Mouse (Mus musculus) intestine, embryonic 15.5 days (tissue): Measurements from ENCODE around the gene Wfdc15a. TPM values are rescaled to one million over a fixed set of nuclear protein-coding genes. Genes with fewer than 3 reads are reported as not detected.
"Not testable (repeated sequence)": the region's sequence is repeated elsewhere in the genome, so short reads cannot be mapped to it uniquely, and the experiment has no call there.

Experiments used
- ATAC-seq: fragments of 200-750 bp; cut with Nextera tagmentation; 2 replicates; pipeline ENCODE4 v1.8.0; 2017; ENCODE audit warnings: moderate TSS enrichment, moderate library complexity
- H3K27ac ChIP-seq: fragments of 300-500 bp; sonication (generic); 2 replicates; pipeline ENCODE4 v1.5.1; 2015; ENCODE audit warnings: mild to moderate bottlenecking, inconsistent platforms
- H3K27me3 ChIP-seq: fragments of 300-500 bp; sonication (generic); replicated peaks from 2 replicates; pipeline ENCODE4 v1.6.1; 2015; ENCODE audit warnings: inconsistent platforms
- H3K36me3 ChIP-seq: fragments of 300-500 bp; sonication (generic); 2 replicates; pipeline ENCODE4 v1.6.1; 2015; ENCODE audit warnings: inconsistent platforms
- H3K4me1 ChIP-seq: fragments of 300-500 bp; sonication (generic); replicated peaks from 2 replicates; pipeline ENCODE4 v1.6.1; 2015; ENCODE audit warnings: inconsistent platforms
- H3K4me2 ChIP-seq: fragments of 300-500 bp; sonication (generic); replicated peaks from 2 replicates; pipeline ENCODE4 v1.6.1; 2015; ENCODE audit warnings: mild to moderate bottlenecking, inconsistent platforms
- H3K4me3 ChIP-seq: fragments of 300-500 bp; sonication (generic); replicated peaks from 2 replicates; pipeline ENCODE4 v1.5.1; 2015; ENCODE audit warnings: inconsistent platforms
- H3K9ac ChIP-seq: fragments of 300-500 bp; sonication (generic); 2 replicates; pipeline ENCODE4 v1.6.1; 2015; ENCODE audit warnings: inconsistent platforms
- H3K9me3 ChIP-seq: fragments of 300-500 bp; sonication (generic); 2 replicates; pipeline ENCODE4 v1.6.1; 2016; ENCODE audit warnings: inconsistent platforms
- WGBS: fragments of 180-500 bp; shearing (Covaris S2); methylation state at CpG from one replicate; pipeline ENCODE4 v1.1.7; 2015; 5-methylcytosine and 5-hydroxymethylcytosine counted together
- polyA plus RNA-seq: library from polyadenylated mRNA; unstranded; fragments of >200 nt; fragmentation: Nextera tagmentation; extraction: Ambion mirVana; gene quantifications from 2 replicates; pipeline ENCODE4 v1.2.1, GENCODE M21; 2015

Wfdc15a gene
- not detected in 2 replicates for polyA plus RNA-seq

DNA sequence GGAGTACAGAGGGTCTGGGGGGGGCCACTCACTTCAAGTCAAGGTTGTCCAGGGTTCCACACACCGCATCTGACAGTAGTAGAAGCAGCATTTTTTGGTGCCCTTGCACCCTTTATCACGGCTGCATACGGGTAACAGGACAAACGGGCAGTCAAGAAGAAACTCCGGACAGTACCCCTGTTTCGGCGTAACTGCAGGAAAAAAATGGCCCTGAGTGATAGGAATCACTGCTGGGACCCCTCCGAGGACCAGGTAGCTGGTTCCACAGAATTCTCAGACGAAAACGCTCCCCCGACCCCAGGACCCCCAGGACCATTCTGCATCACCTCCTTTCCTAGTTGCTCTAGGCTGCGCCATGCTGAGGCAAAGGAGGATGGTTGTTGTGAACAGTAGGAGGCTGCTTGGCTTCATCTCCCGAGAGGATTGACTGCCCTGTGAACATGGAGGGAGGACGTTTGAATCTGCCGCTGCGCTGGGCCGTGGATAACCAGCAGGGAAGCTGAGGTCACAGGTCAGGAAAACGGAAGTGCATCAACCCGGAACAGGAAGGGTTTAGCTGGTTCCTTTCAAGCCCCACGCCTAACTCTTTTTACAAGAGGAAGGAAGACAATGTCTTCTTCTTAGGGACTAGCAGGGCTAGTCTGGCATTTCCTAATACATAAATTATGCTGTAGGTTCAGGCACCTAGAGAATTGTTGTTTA is at the start of gene Wfdc15a:
Wfdc15a (minus strand) TSS at position 505 of the 702 bp plus-strand sequence.
- no peak for ATAC-seq
- Histone ChIP-seq H3K36me3 (no peaks in the 10 kb centered on the region), H3K4me1 (no peaks in the 10 kb centered on the region), H3K4me3 (no peak within 1 kb of the TSS), H3K27ac (no peak within 1 kb of the TSS), H3K27me3 (no peaks in the 10 kb centered on the region), H3K9ac (no peak within 1 kb of the TSS), H3K9me3 (no peaks in the 10 kb centered on the region), H3K4me2 (no peak within 1 kb of the TSS)
- WGBS = 79% methylated on average over 20 of the region's 20 CpGs

DNA sequence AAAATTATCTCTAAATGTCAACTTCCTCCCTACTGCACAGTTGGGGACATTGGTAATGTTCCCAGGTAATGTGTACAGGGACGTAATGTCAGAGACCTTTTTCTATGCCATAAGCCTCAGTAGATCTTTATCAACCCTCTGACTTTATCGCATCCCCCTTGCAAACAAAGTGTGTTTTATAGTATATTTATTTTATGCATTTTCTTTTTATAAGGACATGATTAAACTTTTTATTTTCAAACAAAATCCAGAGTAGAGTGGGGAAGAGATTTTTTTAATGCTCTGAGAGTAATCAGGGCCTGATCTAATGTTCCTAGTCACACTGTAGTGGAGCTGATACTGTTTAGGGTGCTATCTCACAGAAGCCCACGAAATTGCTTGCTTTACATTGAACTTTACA is 38.4 kb upstream of the Wfdc15a start, which contains the start of gene Svs2:
Svs2 (minus strand) TSS at position 101 of the 400 bp plus-strand sequence.
- H3K36me3 ChIP-seq = no peaks in the 10 kb centered on the region
- no peaks in the 10 kb centered on the region for H3K4me1 ChIP-seq
- H3K4me3 ChIP-seq = no peak within 1 kb of the TSS
- H3K27me3 ChIP-seq = no peaks in the 10 kb centered on the region
- H3K4me2 ChIP-seq = no peak within 1 kb of the TSS
- ATAC-seq = no peak
- no peak within 1 kb of the TSS for H3K9ac ChIP-seq
- no peaks in the 10 kb centered on the region for H3K9me3 ChIP-seq
- no peak within 1 kb of the TSS for H3K27ac ChIP-seq
- 83% methylated on average over 3 of the region's 3 CpGs for WGBS

GRCm38 (mm10) chr2:164232671-164233070 is 32.7 kb upstream of the Wfdc15a start:
- no peaks in the 10 kb centered on the region for H3K27me3 ChIP-seq
- no peaks in the 10 kb centered on the region for H3K36me3 ChIP-seq
- H3K27ac ChIP-seq = no peak overlapping the region
- ATAC-seq = peak; percentile 43
- WGBS = 71% methylated on average over 8 of the region's 8 CpGs
- no peaks in the 10 kb centered on the region for H3K4me1 ChIP-seq
- H3K4me3 ChIP-seq = no peak overlapping the region
- H3K9ac ChIP-seq = no peak overlapping the region
- H3K9me3 ChIP-seq = no peaks in the 10 kb centered on the region
- H3K4me2 ChIP-seq = no peak overlapping the region

DNA sequence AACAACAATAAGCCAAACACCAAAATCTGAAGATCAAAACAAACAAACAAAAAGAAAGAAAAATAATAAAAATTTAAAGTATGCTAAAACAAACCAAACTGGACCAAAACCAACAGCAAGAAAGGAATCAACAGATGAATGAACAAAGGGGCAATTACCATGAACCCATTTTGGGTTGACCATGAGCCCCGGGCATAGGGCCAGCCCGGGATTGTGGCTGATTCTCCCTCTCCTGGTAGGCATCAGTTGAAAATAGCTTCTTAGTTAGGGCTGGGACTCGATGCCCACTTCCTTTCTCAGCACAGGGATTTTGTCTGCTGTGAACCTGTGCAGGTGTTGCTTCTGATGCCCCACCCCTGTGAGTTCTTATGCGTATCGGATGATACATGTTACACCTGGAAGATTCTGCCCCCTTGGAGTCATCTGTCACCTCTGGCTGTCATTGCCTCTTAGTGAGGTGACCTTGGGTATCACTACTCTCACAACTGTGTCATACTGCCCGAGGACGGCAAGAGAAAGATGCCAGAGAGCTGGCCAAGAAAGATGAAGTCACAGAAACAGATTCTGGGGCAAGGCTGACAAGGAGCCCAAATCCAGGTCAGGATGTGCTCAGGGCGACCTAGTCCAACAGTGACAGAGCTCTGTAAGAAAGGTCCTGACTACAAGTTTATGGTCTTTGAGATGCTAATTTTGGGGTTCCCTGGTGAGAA is 28.6 kb upstream of the Wfdc15a start:
- WGBS = 85% methylated on average over 8 of the region's 8 CpGs
- no peak overlapping the region for H3K27ac ChIP-seq
- no peak overlapping the region for H3K9ac ChIP-seq

GRCm38 (mm10) chr2:164221522-164221921 is 21.6 kb upstream of the Wfdc15a start, which contains the start of gene Wfdc15b:
TSS of gene Wfdc15b (minus strand) at chr2:164221660.
- WGBS = 41% methylated on average over 11 of the region's 11 CpGs
- H3K9me3 ChIP-seq = no peaks in the 10 kb centered on the region
- no peak within 1 kb of the TSS for H3K9ac ChIP-seq
- no peak within 1 kb of the TSS for H3K27ac ChIP-seq
- no peaks in the 10 kb centered on the region for H3K4me1 ChIP-seq
- no peaks in the 10 kb centered on the region for H3K27me3 ChIP-seq
- H3K36me3 ChIP-seq = no peaks in the 10 kb centered on the region
- H3K4me3 ChIP-seq = 0 out of 2 replicates have a peak within 1 kb of the TSS, but pooled peaks have one; percentile 7
- peak; percentile 81 for ATAC-seq
- H3K4me2 ChIP-seq = peak within 1 kb of the TSS; percentile 45

More for the DNA sequence above, 28.6 kb upstream of the Wfdc15a start:
- Histone ChIP-seq H3K27me3 (no peaks in the 10 kb centered on the region), H3K9me3 (no peaks in the 10 kb centered on the region), H3K4me3 (no peak overlapping the region), H3K4me1 (no peaks in the 10 kb centered on the region), H3K4me2 (no peak overlapping the region), H3K36me3 (no peaks in the 10 kb centered on the region)
- ATAC-seq = no peak

DNA sequence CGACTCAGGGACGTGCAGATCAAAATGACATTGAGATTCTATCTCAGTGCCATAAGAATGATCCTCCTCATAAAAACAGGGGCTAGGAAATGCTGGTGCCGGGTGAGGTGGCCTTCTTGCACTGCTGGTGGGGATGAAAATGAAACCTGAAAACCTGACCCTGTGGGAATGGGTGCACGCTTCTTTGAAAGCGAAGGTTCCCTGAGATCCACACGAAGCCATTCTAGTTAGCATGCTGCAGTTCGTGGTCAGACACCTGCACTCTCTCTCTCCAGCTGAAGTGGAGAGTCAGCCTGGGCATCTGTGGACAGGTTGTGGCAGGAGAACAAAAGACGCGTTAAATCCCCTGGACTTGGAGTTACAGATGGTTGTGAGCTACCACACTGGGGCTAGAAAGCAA is 19.4 kb upstream of the Wfdc15a start:
- no peak for ATAC-seq
- 89% methylated on average over 9 of the region's 9 CpGs for WGBS
- Histone ChIP-seq H3K27me3 (no peaks in the 10 kb centered on the region), H3K9me3 (no peaks in the 10 kb centered on the region), H3K9ac (no peak overlapping the region), H3K4me1 (no peaks in the 10 kb centered on the region), H3K36me3 (no peaks in the 10 kb centered on the region), H3K27ac (no peak overlapping the region), H3K4me2 (no peak overlapping the region), H3K4me3 (no peak overlapping the region)

DNA sequence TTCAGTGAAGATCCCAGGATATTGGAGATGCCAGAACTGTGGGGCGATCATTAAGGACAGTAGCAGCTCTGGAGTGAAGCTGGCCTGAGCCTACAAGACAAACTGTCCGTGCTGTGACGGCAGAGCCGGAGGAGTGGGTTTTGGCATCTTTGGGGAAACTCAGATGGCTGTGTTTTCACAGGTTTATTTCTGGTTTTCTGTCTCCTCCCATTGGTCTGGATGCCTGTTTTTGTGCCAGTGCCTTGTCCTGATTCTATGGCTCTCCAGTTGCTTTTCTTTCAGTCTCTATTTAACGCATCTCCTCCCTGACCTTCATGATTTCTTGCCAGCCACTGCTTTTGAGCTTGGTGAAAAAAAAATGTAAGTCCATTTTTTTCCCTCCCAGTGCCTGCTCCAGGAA is 12.8 kb upstream of the Wfdc15a start:
- no peak overlapping the region for H3K27ac ChIP-seq
- WGBS = 90% methylated on average over 5 of the region's 5 CpGs
- no peak overlapping the region for H3K9ac ChIP-seq
- H3K4me2 ChIP-seq = no peak overlapping the region
- no peaks in the 10 kb centered on the region for H3K36me3 ChIP-seq
- ATAC-seq = no peak
- no peaks in the 10 kb centered on the region for H3K27me3 ChIP-seq
- no peaks in the 10 kb centered on the region for H3K9me3 ChIP-seq
- H3K4me1 ChIP-seq = no peaks in the 10 kb centered on the region
- H3K4me3 ChIP-seq = no peak overlapping the region

GRCm38 (mm10) chr2:164210892-164211291 is 11.0 kb upstream of the Wfdc15a start:
- no peaks in the 10 kb centered on the region for H3K9me3 ChIP-seq
- H3K27me3 ChIP-seq = no peaks in the 10 kb centered on the region
- H3K27ac ChIP-seq = no peak overlapping the region
- H3K9ac ChIP-seq = no peak overlapping the region
- no peak overlapping the region for H3K4me3 ChIP-seq
- no peaks in the 10 kb centered on the region for H3K36me3 ChIP-seq
- 85% methylated on average over 4 of the region's 4 CpGs for WGBS
- ATAC-seq = no peak
- H3K4me2 ChIP-seq = no peak overlapping the region
- no peaks in the 10 kb centered on the region for H3K4me1 ChIP-seq

GRCm38 (mm10) chr2:164206676-164207075 is 6.7 kb upstream of the Wfdc15a start:
- no peaks in the 10 kb centered on the region for H3K36me3 ChIP-seq
- no peaks in the 10 kb centered on the region for H3K4me1 ChIP-seq
- H3K4me3 ChIP-seq = no peak overlapping the region
- no peaks in the 10 kb centered on the region for H3K27me3 ChIP-seq
- H3K9me3 ChIP-seq = no peaks in the 10 kb centered on the region
- no peak overlapping the region for H3K4me2 ChIP-seq
- no peak overlapping the region for H3K9ac ChIP-seq
- no peak overlapping the region for H3K27ac ChIP-seq
- 72% methylated on average over 4 of the region's 4 CpGs for WGBS
- no peak for ATAC-seq

DNA sequence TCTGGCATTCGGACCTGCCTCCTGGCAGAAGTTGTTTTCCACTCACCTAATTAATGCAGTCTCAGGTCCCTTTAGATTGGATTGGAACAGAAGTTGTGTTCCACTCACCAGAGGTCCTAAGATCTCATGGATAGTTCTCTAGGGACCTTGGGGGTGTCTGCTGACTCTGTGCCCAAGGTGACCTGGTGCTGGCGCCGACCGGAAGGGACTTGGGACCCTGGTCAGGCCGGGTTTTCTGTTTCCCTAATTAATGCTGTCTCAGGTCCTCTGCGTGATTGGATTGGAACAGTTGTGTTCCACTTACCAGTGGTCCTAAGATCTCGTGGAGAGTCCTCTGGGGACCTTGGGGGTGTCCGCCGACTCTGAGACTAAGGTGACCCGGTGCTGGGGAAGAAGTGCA is 6.1 kb upstream of the Wfdc15a start:
- H3K36me3 ChIP-seq, ATAC-seq, H3K4me1 ChIP-seq, H3K4me3 ChIP-seq, H3K9me3 ChIP-seq, H3K27me3 ChIP-seq, H3K4me2 ChIP-seq, H3K9ac ChIP-seq, H3K27ac ChIP-seq: not testable (repeated sequence)
- 92% methylated on average over 10 of the region's 10 CpGs for WGBS

GRCm38 (mm10) chr2:164196700-164196990 is 3.3 kb downstream of the Wfdc15a start:
- H3K36me3 ChIP-seq = no peaks in the 10 kb centered on the region
- H3K9ac ChIP-seq = no peak overlapping the region
- no peaks in the 10 kb centered on the region for H3K4me1 ChIP-seq
- ATAC-seq = no peak
- 78% methylated on average over 5 of the region's 5 CpGs for WGBS
- no peaks in the 10 kb centered on the region for H3K9me3 ChIP-seq
- no peak overlapping the region for H3K4me2 ChIP-seq
- no peak overlapping the region for H3K27ac ChIP-seq
- H3K27me3 ChIP-seq = no peaks in the 10 kb centered on the region
- no peak overlapping the region for H3K4me3 ChIP-seq

DNA sequence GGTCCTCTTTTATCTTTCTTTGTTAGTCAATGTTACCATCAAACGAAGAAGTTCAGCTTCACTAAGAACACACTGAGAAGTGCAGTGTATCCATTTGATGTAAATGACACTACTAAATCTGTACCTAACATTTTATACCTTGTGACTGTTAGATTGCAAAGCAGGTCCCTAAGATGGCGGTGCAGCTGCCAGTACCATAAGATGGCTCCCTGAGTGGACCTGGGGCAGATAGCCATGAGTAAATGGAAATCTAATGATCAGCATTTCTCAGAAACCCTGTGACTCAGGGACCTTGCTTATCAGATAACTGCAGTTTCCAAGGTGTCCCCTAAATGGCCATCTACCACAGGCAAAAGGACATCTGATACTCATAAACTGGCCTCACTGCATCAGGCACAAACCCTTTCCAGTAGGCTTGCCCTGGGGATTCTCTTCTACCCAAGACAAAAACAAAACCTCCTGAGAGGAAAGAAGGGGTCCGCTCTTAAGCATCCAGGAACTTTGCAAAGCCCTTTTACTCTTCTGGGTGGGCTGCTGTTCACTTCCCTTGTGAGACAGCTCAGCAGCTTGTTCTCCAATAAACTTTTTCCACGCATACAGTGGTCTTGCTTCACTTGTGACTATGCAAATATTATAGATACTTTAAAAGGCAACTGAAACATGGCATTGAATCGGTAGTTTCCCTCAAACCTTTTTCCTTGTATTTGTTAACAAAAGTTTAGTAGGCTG is 3.8 kb downstream of the Wfdc15a start:
- Histone ChIP-seq H3K27me3 (no peaks in the 10 kb centered on the region), H3K9me3 (no peaks in the 10 kb centered on the region), H3K4me3 (no peak overlapping the region), H3K27ac (no peak overlapping the region), H3K4me2 (no peak overlapping the region), H3K4me1 (no peaks in the 10 kb centered on the region), H3K9ac (no peak overlapping the region), H3K36me3 (no peaks in the 10 kb centered on the region)
- no peak for ATAC-seq
- WGBS = 82% methylated on average over 5 of the region's 5 CpGs
